Mouse (Mus musculus) hindbrain, postnatal 0 days (tissue): ENCODE results near the gene Rab31. TPM values are rescaled to one million over a fixed set of nuclear protein-coding genes. Genes with fewer than 3 reads are reported as not detected.

Experiments used
- ATAC-seq: fragments of 200-750 bp; cut with Nextera tagmentation; 2 replicates; pipeline ENCODE4 v1.8.0; 2017; ENCODE audit warnings: mild to moderate bottlenecking, moderate TSS enrichment, moderate library complexity
- DNase-seq: peaks from one replicate; pipeline ENCODE4 v3.0.0-alpha.2; 2015; ENCODE audit warnings: low spot score
- H3K27ac ChIP-seq: fragments of 300-500 bp; sonication (generic); 2 replicates; pipeline ENCODE4 v1.5.1; 2014; ENCODE audit warnings: mild to moderate bottlenecking
- H3K27me3 ChIP-seq: fragments of 300-500 bp; sonication (generic); 2 replicates; pipeline ENCODE4 v1.6.1; 2014; ENCODE audit warnings: low read length, mixed read lengths; ENCODE audit not compliant: insufficient read depth
- H3K36me3 ChIP-seq: fragments of 300-500 bp; sonication (generic); 2 replicates; pipeline ENCODE4 v1.6.1; 2014; ENCODE audit warnings: low read length, mixed read lengths; ENCODE audit not compliant: insufficient read depth
- H3K4me1 ChIP-seq: fragments of 300-500 bp; sonication (generic); 2 replicates; pipeline ENCODE4 v1.6.1; 2014; ENCODE audit warnings: antibody characterized with exemption, low read length, mixed read lengths; ENCODE audit not compliant: insufficient read depth
- H3K4me2 ChIP-seq: fragments of 300-500 bp; sonication (generic); 2 replicates; pipeline ENCODE4 v1.6.1; 2014; ENCODE audit warnings: low read depth, mild to moderate bottlenecking, low read length, moderate library complexity, mixed read lengths
- H3K4me3 ChIP-seq: fragments of 300-500 bp; sonication (generic); 2 replicates; pipeline ENCODE4 v1.5.1; 2014; ENCODE audit warnings: low read length
- H3K9ac ChIP-seq: fragments of 300-500 bp; sonication (generic); replicated peaks from 2 replicates; pipeline ENCODE4 v1.6.1; 2014; ENCODE audit warnings: mild to moderate bottlenecking, low read length, moderate library complexity, mixed read lengths
- H3K9me3 ChIP-seq: fragments of 300-500 bp; sonication (generic); 2 replicates; pipeline ENCODE4 v1.6.1; 2016; ENCODE audit warnings: low read length, mixed read lengths
- CTCF ChIP-seq: IDR thresholded peaks from 2 replicates; pipeline ENCODE4 v1.5.1; 2016; ENCODE audit warnings: antibody characterized with exemption, control low read depth, low read depth
- WGBS: fragments of 180-500 bp; shearing (Covaris S2); extraction: QIAGEN DNeasy Blood & Tissue Kit; methylation state at CpG from one replicate; pipeline ENCODE4 v1.1.7; 2014; 5-methylcytosine and 5-hydroxymethylcytosine counted together
- polyA plus RNA-seq: library from polyadenylated mRNA; unstranded; fragments of >200 nt; fragmentation: Nextera tagmentation; extraction: Ambion mirVana; gene quantifications from 2 replicates; pipeline ENCODE4 v1.2.1, GENCODE M21; 2015
- total RNA-seq: library from RNA; depleted of rRNA; stranded (reverse); fragments of >200 nt; gene quantifications from 2 replicates; pipeline ENCODE4 v1.2.3, GENCODE M21; 2014

Gene Rab31
- total and polyA plus RNA-seq, 2 experiments from 2014 or later: 67.2 to 88.1 TPM

DNA sequence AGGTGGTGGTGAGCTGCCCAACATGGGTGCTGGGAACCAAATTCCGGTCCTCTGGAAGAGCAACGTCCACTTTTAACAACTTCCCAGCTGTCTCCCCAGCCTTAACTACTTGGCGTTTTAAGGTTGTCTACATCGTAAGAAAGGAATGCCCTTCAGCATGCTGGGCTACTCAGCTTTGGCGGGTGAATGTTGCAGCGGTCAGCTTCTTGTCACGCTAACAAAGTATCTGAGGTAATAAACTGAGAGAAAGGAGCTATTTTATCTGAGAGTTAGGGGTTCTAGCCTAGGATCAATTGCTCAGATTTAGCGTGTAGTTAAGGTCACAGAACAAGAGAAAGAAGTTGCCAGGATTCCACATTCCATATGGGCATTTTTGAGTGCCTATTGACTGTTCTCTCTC, 71.2 kb downstream of the Rab31 start:
- H3K27ac ChIP-seq: peak overlapping the region; percentile 80
- ATAC-seq (no peak), DNase-seq (no peak)
- H3K4me1 ChIP-seq: peaks cover 8% of the 10 kb centered on the region
- H3K4me3 ChIP-seq: no peak overlapping the region
- no peaks in the 10 kb centered on the region for H3K9me3 ChIP-seq
- WGBS: 63% methylated on average over 8 of the region's 8 CpGs
- no peaks in the 10 kb centered on the region for H3K27me3 ChIP-seq
- H3K36me3 ChIP-seq: no peaks in the 10 kb centered on the region
- H3K4me2 ChIP-seq: 0 out of 2 replicates have a peak overlapping the region, but pooled peaks have one; percentile 5
- no peak for TF ChIP-seq CTCF
- no peak overlapping the region for H3K9ac ChIP-seq

GRCm38 (mm10) chr17:65700060-65700459, 72.5 kb downstream of the Rab31 start:
- Histone ChIP-seq H3K27ac (peak overlapping the region; percentile 48; the same call in 1 of the 2 replicates), H3K4me3 (no peak overlapping the region), H3K9ac (no peak overlapping the region), H3K27me3 (no peaks in the 10 kb centered on the region), H3K4me2 (no peak overlapping the region), H3K9me3 (no peaks in the 10 kb centered on the region), H3K4me1 (peaks cover 8% of the 10 kb centered on the region), H3K36me3 (no peaks in the 10 kb centered on the region)
- TF ChIP-seq CTCF: no peak
- DNase-seq (peak; percentile 65), ATAC-seq (no peak)
- 33% methylated on average over 4 of the region's 4 CpGs for WGBS

DNA sequence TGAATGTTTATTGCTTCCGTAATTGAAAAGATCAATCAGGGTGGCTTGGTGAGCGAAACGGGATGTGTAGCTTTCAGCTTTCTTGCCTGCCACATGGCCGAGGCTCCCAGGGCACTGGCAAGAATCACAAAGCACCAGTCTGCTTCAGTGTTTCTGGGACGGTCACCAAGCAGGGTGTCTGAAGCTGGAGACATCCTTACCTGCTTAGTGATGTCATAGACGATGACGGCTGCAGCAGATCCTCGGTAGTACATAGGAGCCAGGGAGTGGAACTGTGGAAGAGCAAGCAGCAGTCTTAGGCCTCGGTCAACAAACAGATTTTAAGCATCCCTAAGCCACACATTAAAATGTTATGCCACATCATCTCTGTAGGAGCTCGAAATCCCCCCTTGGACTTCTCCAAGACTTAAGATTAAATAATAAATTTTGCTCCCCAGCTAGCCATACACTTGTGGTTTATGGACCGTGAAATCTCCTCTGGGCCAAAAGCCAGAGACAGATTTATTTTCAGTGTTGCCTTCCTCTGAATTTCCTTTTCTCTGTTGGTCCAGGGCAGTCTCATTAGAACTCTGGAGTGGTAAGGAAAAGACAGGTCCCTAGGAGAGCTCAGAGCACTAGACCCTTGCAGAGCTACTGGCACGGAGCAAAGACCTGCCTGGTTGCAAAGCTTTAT, 74.6 kb downstream of the Rab31 start:
- peak; percentile 33 for DNase-seq
- H3K4me1 ChIP-seq: peaks cover 8% of the 10 kb centered on the region; the same call in 1 of the 2 replicates
- H3K4me3 ChIP-seq: no peak overlapping the region
- H3K9me3 ChIP-seq: no peaks in the 10 kb centered on the region
- H3K4me2 ChIP-seq: no peak overlapping the region
- no peak for TF ChIP-seq CTCF
- H3K27me3 ChIP-seq: no peaks in the 10 kb centered on the region
- no peaks in the 10 kb centered on the region for H3K36me3 ChIP-seq
- no peak for ATAC-seq
- H3K27ac ChIP-seq: no peak overlapping the region; the same call in 1 of the 2 replicates
- H3K9ac ChIP-seq: no peak overlapping the region
- WGBS: 62% methylated on average over 12 of the region's 12 CpGs

DNA sequence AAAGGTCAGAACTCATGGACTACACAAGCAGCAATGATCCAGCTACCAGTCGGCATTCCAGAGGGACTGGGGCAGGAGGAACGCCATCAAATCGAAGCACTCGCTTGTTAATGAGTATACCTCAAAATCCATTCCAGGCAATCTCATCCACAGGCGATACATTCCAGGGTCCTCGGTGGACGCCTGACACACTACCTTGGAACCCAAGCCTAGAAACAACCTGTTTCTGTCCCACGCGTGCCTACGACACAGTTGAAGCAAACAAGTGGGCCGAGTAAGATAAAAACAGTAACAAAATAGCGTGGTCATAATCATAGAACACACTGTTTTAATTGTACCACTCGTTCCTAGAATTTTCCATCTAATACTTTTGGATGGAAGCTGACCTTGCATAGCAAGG, 75.6 kb downstream of the Rab31 start:
- ATAC-seq: no peak
- no peak for DNase-seq
- no peaks in the 10 kb centered on the region for H3K36me3 ChIP-seq
- H3K9me3 ChIP-seq: no peaks in the 10 kb centered on the region
- peaks cover 8% of the 10 kb centered on the region; the same call in 1 of the 2 replicates for H3K4me1 ChIP-seq
- TF ChIP-seq CTCF: no peak
- no peak overlapping the region for H3K9ac ChIP-seq
- no peak overlapping the region for H3K4me3 ChIP-seq
- H3K27ac ChIP-seq: no peak overlapping the region
- H3K4me2 ChIP-seq: no peak overlapping the region
- H3K27me3 ChIP-seq: no peaks in the 10 kb centered on the region
- WGBS: 96% methylated on average over 13 of the region's 13 CpGs

GRCm38 (mm10) chr17:65692276-65692675, 80.3 kb downstream of the Rab31 start:
- TF ChIP-seq CTCF: no peak
- Histone ChIP-seq H3K9me3 (no peaks in the 10 kb centered on the region), H3K4me2 (no peak overlapping the region), H3K4me1 (no peaks in the 10 kb centered on the region), H3K4me3 (no peak overlapping the region), H3K27me3 (no peaks in the 10 kb centered on the region), H3K27ac (no peak overlapping the region), H3K36me3 (no peaks in the 10 kb centered on the region; the same call in 1 of the 2 replicates), H3K9ac (no peak overlapping the region)
- no peak for ATAC-seq
- 78% methylated on average over 4 of the region's 4 CpGs for WGBS
- no peak for DNase-seq

DNA sequence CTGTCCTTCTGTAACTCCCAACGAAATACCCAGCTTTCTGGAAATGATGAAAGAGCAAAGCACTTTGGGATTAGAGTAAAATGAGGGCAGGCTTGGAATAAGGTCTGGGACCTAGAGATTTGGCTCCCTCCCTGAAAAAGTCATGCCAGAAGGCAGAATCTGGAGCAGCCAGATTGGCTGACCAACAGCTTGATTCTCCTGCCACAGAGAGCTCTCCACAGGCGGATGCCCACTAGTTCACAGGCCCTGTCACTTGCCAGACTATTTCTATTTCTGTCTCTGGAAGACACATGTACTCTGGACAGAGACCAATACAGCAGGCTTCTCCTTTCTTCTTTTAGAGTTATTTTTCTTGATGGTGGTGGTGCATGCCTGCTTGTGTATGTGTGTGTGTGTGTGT, 88.8 kb downstream of the Rab31 start:
- Histone ChIP-seq H3K4me2 (no peak overlapping the region), H3K9ac (no peak overlapping the region), H3K4me3 (no peak overlapping the region), H3K9me3 (no peaks in the 10 kb centered on the region), H3K36me3 (no peaks in the 10 kb centered on the region), H3K27me3 (no peaks in the 10 kb centered on the region), H3K4me1 (no peaks in the 10 kb centered on the region), H3K27ac (peak overlapping the region; percentile 70; the same call in 1 of the 2 replicates)
- ATAC-seq (peak; percentile 72), DNase-seq (peak; percentile 78)
- 53% methylated on average over 2 of the region's 2 CpGs for WGBS
- TF ChIP-seq CTCF: no peak

GRCm38 (mm10) chr17:65683316-65683715, 89.2 kb downstream of the Rab31 start:
- no peak overlapping the region for H3K9ac ChIP-seq
- H3K36me3 ChIP-seq: no peaks in the 10 kb centered on the region
- peak; percentile 64 for ATAC-seq
- H3K4me3 ChIP-seq: no peak overlapping the region
- no peaks in the 10 kb centered on the region for H3K9me3 ChIP-seq
- no peak for TF ChIP-seq CTCF
- H3K27me3 ChIP-seq: no peaks in the 10 kb centered on the region
- whole genome bisulfite sequencing: 62% methylated on average over 3 of the region's 3 CpGs
- peak overlapping the region; percentile 70; the same call in 1 of the 2 replicates for H3K27ac ChIP-seq
- no peak for DNase-seq
- no peaks in the 10 kb centered on the region for H3K4me1 ChIP-seq
- H3K4me2 ChIP-seq: no peak overlapping the region
